Mouse (Mus musculus): ENCODE results near the gene Dpm3. TPM values are rescaled to one million over a fixed set of nuclear protein-coding genes. Genes with fewer than 3 reads are reported as not detected.
A peak's percentile ranks its signal among the peaks of the same experiment; 100 is the strongest.

The Dpm3 gene
- polyA plus RNA-seq, 1 experiment from 2014 or later, result 77.5 TPM

- no peak overlapping the region for H3K27ac ChIP-seq (replicated peaks)
- peaks cover 11% of the 10 kb centered on the region; the same call in 1 of the 2 replicates for H3K36me3 ChIP-seq
- peaks cover 41% of the 10 kb centered on the region for H3K27me3 ChIP-seq (replicated peaks)
- 71% methylated on average over 11 of the region's 11 CpGs for WGBS
- H3K4me3 ChIP-seq, result no peak overlapping the region
- ATAC-seq (ENCODE audit: extremely low read depth, insufficient number of reproducible peaks, low FRiP score, low TSS enrichment), result no peak
- H3K4me2 ChIP-seq, result no peak overlapping the region
- H3K4me1 ChIP-seq, result peaks cover 25% of the 10 kb centered on the region
- no peak overlapping the region for H3K9ac ChIP-seq
- H3K9me3 ChIP-seq, result no peaks in the 10 kb centered on the region
These were observed 34.4 kb upstream of the Dpm3 start for GRCm38 (mm10) chr3:89224796-89225195.

- no peak for ATAC-seq (ENCODE audit: extremely low read depth, insufficient number of reproducible peaks, low FRiP score, low TSS enrichment)
- Histone ChIP-seq H3K4me1 (peaks cover 22% of the 10 kb centered on the region), H3K9ac (no peak overlapping the region), H3K4me2 (no peak overlapping the region), H3K27ac (replicated peaks) (no peak overlapping the region), H3K27me3 (replicated peaks) (peaks cover 47% of the 10 kb centered on the region), H3K4me3 (no peak overlapping the region), H3K9me3 (no peaks in the 10 kb centered on the region), H3K36me3 (peaks cover 11% of the 10 kb centered on the region; the same call in 1 of the 2 replicates)
- WGBS, result 64% methylated on average over 12 of the region's 12 CpGs
These were observed 33.8 kb upstream of the Dpm3 start for GRCm38 (mm10) chr3:89225321-89225815.

GRCm38 (mm10) chr3:89225918-89226317, 33.2 kb upstream of the Dpm3 start:
- H3K4me1 ChIP-seq, result peaks cover 22% of the 10 kb centered on the region
- peaks cover 11% of the 10 kb centered on the region; the same call in 1 of the 2 replicates for H3K36me3 ChIP-seq
- peaks cover 52% of the 10 kb centered on the region for H3K27me3 ChIP-seq (replicated peaks)

GRCm38 (mm10) chr3:89226361-89226760, 32.8 kb upstream of the Dpm3 start:
- ATAC-seq (ENCODE audit: extremely low read depth, insufficient number of reproducible peaks, low FRiP score, low TSS enrichment), result no peak
- Histone ChIP-seq H3K36me3 (peaks cover 11% of the 10 kb centered on the region; the same call in 1 of the 2 replicates), H3K9me3 (no peaks in the 10 kb centered on the region), H3K27ac (replicated peaks) (no peak overlapping the region; the same call in 1 of the 2 replicates), H3K4me3 (peak overlapping the region; percentile 57), H3K9ac (peak overlapping the region; percentile 76), H3K4me1 (peaks cover 22% of the 10 kb centered on the region), H3K27me3 (replicated peaks) (peaks cover 56% of the 10 kb centered on the region), H3K4me2 (peak overlapping the region; percentile 78)
- 45% methylated on average over 11 of the region's 11 CpGs for WGBS

More at GRCm38 (mm10) chr3:89225918-89226317, 33.2 kb upstream of the Dpm3 start:
- no peak for ATAC-seq (ENCODE audit: extremely low read depth, insufficient number of reproducible peaks, low FRiP score, low TSS enrichment)
- no peaks in the 10 kb centered on the region for H3K9me3 ChIP-seq
- H3K4me3 ChIP-seq, result no peak overlapping the region
- WGBS, result 65% methylated on average over 4 of the region's 4 CpGs
- H3K9ac ChIP-seq, result peak overlapping the region; percentile 76; the same call in 1 of the 2 replicates
- H3K27ac ChIP-seq (replicated peaks), result no peak overlapping the region
- H3K4me2 ChIP-seq, result peak overlapping the region; percentile 78; the same call in 1 of the 2 replicates

GRCm38 (mm10) chr3:89226900-89227299, 32.3 kb upstream of the Dpm3 start, which contains the start of gene Mtx1:
Gene Mtx1, minus strand, starts transcription at chr3:89227088.
- peaks cover 61% of the 10 kb centered on the region for H3K27me3 ChIP-seq (replicated peaks)

GRCm38 (mm10) chr3:89227307-89228179, 31.6 kb upstream of the Dpm3 start:
- H3K4me2 ChIP-seq, result peak overlapping the region; percentile 78
- H3K4me3 ChIP-seq, result peak overlapping the region; percentile 57
- 3% methylated on average over 41 of the region's 41 CpGs for WGBS
- peak overlapping the region; percentile 76 for H3K9ac ChIP-seq
- peak; percentile 55; the same call in 1 of the 2 replicates for ATAC-seq (ENCODE audit: extremely low read depth, insufficient number of reproducible peaks, low FRiP score, low TSS enrichment)
- peaks cover 66% of the 10 kb centered on the region for H3K27me3 ChIP-seq (replicated peaks)
- H3K4me1 ChIP-seq, result peaks cover 22% of the 10 kb centered on the region
- H3K36me3 ChIP-seq, result 0 out of 2 replicates have a peak, but pooled peaks cover 8% of the 10 kb centered on the region
- H3K9me3 ChIP-seq, result no peaks in the 10 kb centered on the region
- 0 out of 2 replicates have a peak overlapping the region, but pooled peaks have one; percentile 6 for H3K27ac ChIP-seq (replicated peaks)

More at GRCm38 (mm10) chr3:89226900-89227299, 32.3 kb upstream of the Dpm3 start, which contains the start of gene Mtx1:
- Histone ChIP-seq H3K4me1 (peaks cover 22% of the 10 kb centered on the region), H3K4me2 (peak within 1 kb of the TSS; percentile 78), H3K9ac (peak within 1 kb of the TSS; percentile 76), H3K27ac (replicated peaks) (peak within 1 kb of the TSS; percentile 6; the same call in 1 of the 2 replicates), H3K36me3 (0 out of 2 replicates have a peak, but pooled peaks cover 8% of the 10 kb centered on the region), H3K9me3 (no peaks in the 10 kb centered on the region), H3K4me3 (peak within 1 kb of the TSS; percentile 57)
- no peak for ATAC-seq (ENCODE audit: extremely low read depth, insufficient number of reproducible peaks, low FRiP score, low TSS enrichment)
- WGBS, result 7% methylated on average over 21 of the region's 21 CpGs

- peak overlapping the region; percentile 57 for H3K4me3 ChIP-seq
- peak overlapping the region; percentile 78 for H3K4me2 ChIP-seq
- H3K36me3 ChIP-seq, result 0 out of 2 replicates have a peak, but pooled peaks cover 8% of the 10 kb centered on the region
- peak; percentile 22; the same call in 1 of the 2 replicates for ATAC-seq (ENCODE audit: extremely low read depth, insufficient number of reproducible peaks, low FRiP score, low TSS enrichment)
- WGBS, result under 1% methylated on average over 20 of the region's 20 CpGs
- peaks cover 66% of the 10 kb centered on the region for H3K27me3 ChIP-seq (replicated peaks)
- peaks cover 29% of the 10 kb centered on the region for H3K4me1 ChIP-seq
- H3K9me3 ChIP-seq, result no peaks in the 10 kb centered on the region
- H3K9ac ChIP-seq, result peak overlapping the region; percentile 76
- H3K27ac ChIP-seq (replicated peaks), result 0 out of 2 replicates have a peak overlapping the region, but pooled peaks have one; percentile 17
These were observed 31.0 kb upstream of the Dpm3 start for GRCm38 (mm10) chr3:89228180-89228549.

GRCm38 (mm10) chr3:89228836-89229235, 30.3 kb upstream of the Dpm3 start, which contains the start of gene Muc1:
Gene Muc1, plus strand, starts transcription at chr3:89229057.
- WGBS, result 28% methylated on average over 10 of the region's 10 CpGs
- Histone ChIP-seq H3K4me1 (peaks cover 35% of the 10 kb centered on the region), H3K27me3 (replicated peaks) (peaks cover 66% of the 10 kb centered on the region), H3K4me3 (peak within 1 kb of the TSS; percentile 57), H3K9me3 (no peaks in the 10 kb centered on the region), H3K4me2 (peak within 1 kb of the TSS; percentile 78), H3K36me3 (0 out of 2 replicates have a peak, but pooled peaks cover 4% of the 10 kb centered on the region), H3K9ac (peak within 1 kb of the TSS; percentile 76), H3K27ac (replicated peaks) (0 out of 2 replicates have a peak within 1 kb of the TSS, but pooled peaks have one; percentile 17)
- no peak for ATAC-seq (ENCODE audit: extremely low read depth, insufficient number of reproducible peaks, low FRiP score, low TSS enrichment)

GRCm38 (mm10) chr3:89229276-89229675, 29.9 kb upstream of the Dpm3 start:
- no peak overlapping the region for H3K27ac ChIP-seq (replicated peaks)

GRCm38 (mm10) chr3:89230561-89230960, 28.6 kb upstream of the Dpm3 start:
- peaks cover 65% of the 10 kb centered on the region for H3K27me3 ChIP-seq (replicated peaks)
- no peak for ATAC-seq (ENCODE audit: extremely low read depth, insufficient number of reproducible peaks, low FRiP score, low TSS enrichment)
- H3K4me2 ChIP-seq, result no peak overlapping the region
- peaks cover 39% of the 10 kb centered on the region for H3K4me1 ChIP-seq
- WGBS, result 78% methylated on average over 2 of the region's 2 CpGs
- no peak overlapping the region for H3K4me3 ChIP-seq
- H3K9ac ChIP-seq, result no peak overlapping the region
- H3K9me3 ChIP-seq, result no peaks in the 10 kb centered on the region
- no peak overlapping the region for H3K27ac ChIP-seq (replicated peaks)
- H3K36me3 ChIP-seq, result no peaks in the 10 kb centered on the region

More at GRCm38 (mm10) chr3:89229276-89229675, 29.9 kb upstream of the Dpm3 start:
- ATAC-seq (ENCODE audit: extremely low read depth, insufficient number of reproducible peaks, low FRiP score, low TSS enrichment), result no peak
- Histone ChIP-seq H3K4me3 (no peak overlapping the region), H3K9me3 (no peaks in the 10 kb centered on the region), H3K4me2 (0 out of 2 replicates have a peak overlapping the region, but pooled peaks have one; percentile 78), H3K4me1 (peaks cover 39% of the 10 kb centered on the region), H3K36me3 (0 out of 2 replicates have a peak, but pooled peaks cover 4% of the 10 kb centered on the region), H3K9ac (no peak overlapping the region), H3K27me3 (replicated peaks) (peaks cover 67% of the 10 kb centered on the region)
- 63% methylated on average over 4 of the region's 4 CpGs for WGBS

- H3K9me3 ChIP-seq, result no peaks in the 10 kb centered on the region
- 50% methylated on average over 7 of the region's 7 CpGs for WGBS
- H3K4me2 ChIP-seq, result no peak overlapping the region
- H3K4me3 ChIP-seq, result no peak overlapping the region
- no peak for ATAC-seq (ENCODE audit: extremely low read depth, insufficient number of reproducible peaks, low FRiP score, low TSS enrichment)
- H3K27ac ChIP-seq (replicated peaks), result no peak overlapping the region
- no peaks in the 10 kb centered on the region for H3K36me3 ChIP-seq
- H3K27me3 ChIP-seq (replicated peaks), result peaks cover 63% of the 10 kb centered on the region
- no peak overlapping the region for H3K9ac ChIP-seq
- peaks cover 38% of the 10 kb centered on the region for H3K4me1 ChIP-seq
These were observed 27.8 kb upstream of the Dpm3 start for GRCm38 (mm10) chr3:89231345-89231744.
